Mouse (Mus musculus): ENCODE data around the gene Ccl11. TPM values are rescaled to one million over a fixed set of nuclear protein-coding genes. Genes with fewer than 3 reads are reported as not detected.

Ccl11 gene
- polyA plus RNA-seq, 1 experiment from 2014 or later: not detected

DNA sequence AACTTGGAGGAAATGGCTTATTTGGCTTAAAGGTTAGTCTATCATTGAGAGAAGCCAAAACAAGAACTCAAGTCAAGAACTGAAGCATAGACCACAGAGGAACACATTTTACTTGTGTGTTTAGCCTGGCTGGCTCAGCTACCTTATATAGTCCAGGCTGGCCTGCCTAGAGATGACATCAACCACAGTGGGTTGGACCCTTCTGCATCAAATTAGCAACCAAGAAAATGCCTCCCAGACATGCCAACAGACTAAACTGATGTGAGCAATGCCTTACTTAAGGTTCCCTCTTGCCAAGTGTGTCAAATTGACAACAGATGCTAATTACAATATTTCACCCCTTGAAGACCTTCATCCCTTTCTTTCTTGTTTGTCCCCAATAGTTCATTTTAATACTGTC, 52.0 kb downstream of the Ccl11 start:
- Histone ChIP-seq H3K4me3 (no peak overlapping the region), H3K36me3 (replicated peaks) (no peaks in the 10 kb centered on the region), H3K9me3 (no peaks in the 10 kb centered on the region), H3K4me1 (no peaks in the 10 kb centered on the region), H3K27me3 (replicated peaks; ENCODE audit: low read depth, poor library complexity, severe bottlenecking) (no peaks in the 10 kb centered on the region), H3K27ac (replicated peaks) (no peak overlapping the region)
- peak; percentile 8 for DNase-seq (ENCODE audit: low spot score)

DNA sequence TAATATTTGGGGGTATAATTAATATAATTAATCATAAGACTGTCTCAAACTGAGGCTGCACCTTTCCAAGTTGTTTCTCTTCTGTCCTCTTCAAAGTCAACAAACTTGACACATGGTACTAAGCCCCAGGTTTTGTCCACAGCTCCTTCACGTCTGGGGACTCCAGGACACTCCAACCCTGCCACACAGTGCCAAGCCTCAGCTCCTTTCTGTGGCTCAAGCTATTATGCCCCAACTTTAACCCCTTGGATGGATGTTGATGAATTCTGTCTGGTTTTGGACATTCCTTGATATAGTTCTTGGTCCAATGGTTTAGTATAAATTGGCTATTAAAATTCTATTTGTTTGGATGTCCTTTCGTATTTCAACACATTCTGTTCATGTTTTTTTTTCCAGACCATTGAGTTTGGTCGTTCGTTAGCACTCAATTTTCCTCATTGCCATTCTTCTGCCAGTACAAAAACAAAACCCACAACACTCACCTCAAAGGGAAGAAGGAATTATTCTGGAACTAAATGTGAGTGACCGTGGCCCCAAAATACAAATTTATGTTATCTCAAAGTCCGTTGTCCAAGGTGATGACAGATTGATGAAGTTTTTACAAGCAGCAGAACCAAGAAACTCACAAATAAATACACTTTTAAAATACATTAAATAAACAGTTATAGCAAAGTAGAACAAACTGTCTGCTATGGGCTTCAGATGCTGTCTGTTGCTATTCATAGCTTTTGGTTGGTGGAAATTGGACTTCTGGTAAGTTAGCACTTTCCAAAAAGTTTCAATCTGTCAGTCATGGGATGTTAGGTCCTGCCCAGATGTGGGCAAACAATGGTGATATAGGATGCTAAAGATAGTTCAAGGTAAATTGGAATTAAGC, 53.0 kb downstream of the Ccl11 start:
- no peaks in the 10 kb centered on the region for H3K9me3 ChIP-seq
- H3K27me3 ChIP-seq (replicated peaks; ENCODE audit: low read depth, poor library complexity, severe bottlenecking): no peaks in the 10 kb centered on the region
- H3K27ac ChIP-seq (replicated peaks): no peak overlapping the region
- no peaks in the 10 kb centered on the region for H3K36me3 ChIP-seq (replicated peaks)
- 83% methylated on average over 6 of the region's 6 CpGs for WGBS
- no peak overlapping the region for H3K4me3 ChIP-seq
- no peaks in the 10 kb centered on the region for H3K4me1 ChIP-seq
- DNase-seq (ENCODE audit: low spot score): no peak

Other genes starting within 250 kb of the Ccl11 start
- gene 5530401A14Rik, start 197.2 kb upstream of the Ccl11 start, polyA plus RNA-seq (2016; fragmentation: Nextera tagmentation; extraction: Ambion mirVana): 0.05 TPM in 1 of 2 replicates, not detected in the other
- 0.66 and 0.75 TPM in 2 replicates for gene Asic2, start 89.4 kb upstream of the Ccl11 start, polyA plus RNA-seq (2016; fragmentation: Nextera tagmentation; extraction: Ambion mirVana)
- 0.26 TPM in 1 of 2 replicates, not detected in the other for gene Ccl2, start 22.3 kb upstream of the Ccl11 start, polyA plus RNA-seq (2016; fragmentation: Nextera tagmentation; extraction: Ambion mirVana)
- gene Gm17268, start 19.3 kb upstream of the Ccl11 start, polyA plus RNA-seq (2016; fragmentation: Nextera tagmentation; extraction: Ambion mirVana): not detected in 2 replicates
- gene Ccl7, start 12.1 kb upstream of the Ccl11 start, polyA plus RNA-seq (2016; fragmentation: Nextera tagmentation; extraction: Ambion mirVana): 0.19 TPM in 1 of 2 replicates, not detected in the other
- 1.2 TPM in 1 of 2 replicates, not detected in the other for gene Ccl12, start 44.0 kb downstream of the Ccl11 start, polyA plus RNA-seq (2016; fragmentation: Nextera tagmentation; extraction: Ambion mirVana)
- gene Ccl8, start 57.4 kb downstream of the Ccl11 start, polyA plus RNA-seq (2016; fragmentation: Nextera tagmentation; extraction: Ambion mirVana): not detected in 2 replicates
- not detected in 2 replicates for gene Ccl1, start 247.9 kb downstream of the Ccl11 start, polyA plus RNA-seq (2016; fragmentation: Nextera tagmentation; extraction: Ambion mirVana)